ENCODE assay signal across 8 mouse cellular contexts in the genomic region with DNA sequence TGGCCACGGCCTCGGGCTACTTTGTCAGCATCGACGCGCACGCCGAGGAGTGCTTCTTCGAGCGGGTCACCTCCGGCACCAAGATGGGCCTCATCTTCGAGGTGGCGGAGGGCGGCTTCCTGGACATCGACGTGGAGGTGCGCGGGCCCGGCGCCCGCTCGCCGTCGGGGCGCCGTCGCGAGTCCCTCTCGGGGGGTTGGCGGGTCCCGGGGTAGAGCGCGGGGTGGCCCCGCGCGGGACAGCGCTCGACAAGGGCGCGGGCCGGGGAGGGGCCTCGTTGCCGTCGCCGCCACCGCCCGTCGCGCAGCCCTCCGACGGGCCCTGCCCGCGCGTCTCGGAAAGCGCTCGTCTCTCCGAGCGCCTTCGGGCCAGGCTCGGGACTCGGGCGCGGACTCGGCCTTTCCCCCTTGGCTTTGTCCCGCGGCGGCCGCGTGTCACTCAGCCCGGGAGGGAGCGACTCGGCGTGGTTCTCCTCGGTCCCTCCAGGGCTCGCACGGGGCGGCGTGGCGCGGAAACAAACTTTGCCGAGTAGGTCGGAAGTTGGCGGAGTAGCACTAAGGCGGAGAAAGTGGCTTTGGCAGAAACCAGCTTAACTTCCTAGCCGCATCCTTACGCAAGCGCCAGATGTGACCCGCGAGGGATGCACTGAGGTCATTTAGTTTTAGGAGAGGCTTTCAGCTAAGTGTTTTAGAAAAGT. TPM values are rescaled to one million over a fixed set of nuclear protein-coding genes. Genes with fewer than 3 reads are reported as not detected.
DNase-seq lines count a peak whose midpoint lies in the region; ATAC-seq lines count a peak whose summit lies in the region.

No protein-coding gene starts in this region.

- 0 out of 2 replicates have a peak, but pooled peaks cover 3% of the 10 kb centered on the region for H3K36me3 ChIP-seq in intestine, embryonic 16.5 days (ENCODE audit: control insufficient read depth, insufficient read depth, low read length)
- H3K36me3 ChIP-seq in liver, embryonic 16.5 days (ENCODE audit: control insufficient read depth, insufficient read depth) = peaks cover 28% of the 10 kb centered on the region
- H3K36me3 ChIP-seq in stomach, embryonic 16.5 days (ENCODE audit: control insufficient read depth, insufficient read depth, low read length) = peaks cover 11% of the 10 kb centered on the region; the same call in 1 of the 2 replicates

- no peaks in the 10 kb centered on the region for H3K27me3 ChIP-seq in intestine, embryonic 16.5 days (replicated peaks; ENCODE audit: control insufficient read depth, insufficient read depth, low read length)
- no peaks in the 10 kb centered on the region for H3K27me3 ChIP-seq in liver, embryonic 16.5 days (ENCODE audit: control insufficient read depth, insufficient read depth, low read depth, low read length)
- no peaks in the 10 kb centered on the region for H3K27me3 ChIP-seq in stomach, embryonic 16.5 days (ENCODE audit: control insufficient read depth, insufficient read depth, low read length)

- H3K4me2 ChIP-seq in intestine, embryonic 16.5 days (ENCODE audit: low read depth, low read length) = peak overlapping the region; percentile 84
- peak overlapping the region; percentile 64 for H3K4me2 ChIP-seq in liver, embryonic 16.5 days (ENCODE audit: low read depth, low read length)
- H3K4me2 ChIP-seq in stomach, embryonic 16.5 days (ENCODE audit: low read depth, low read length) = peak overlapping the region; percentile 83

- peak overlapping the region; percentile 86 for H3K27ac ChIP-seq in intestine, embryonic 16.5 days (ENCODE audit: low read length)
- H3K27ac ChIP-seq in liver, embryonic 16.5 days (ENCODE audit: low read length) = peak overlapping the region; percentile 91
- H3K27ac ChIP-seq in stomach, embryonic 16.5 days (ENCODE audit: low read length) = peak overlapping the region; percentile 93

- whole genome bisulfite sequencing in intestine, embryonic 16.5 days = under 1% methylated on average over 62 of the region's 89 CpGs
- under 1% methylated on average over 76 of the region's 89 CpGs for WGBS in liver, embryonic 16.5 days (ENCODE audit: insufficient replicate concordance)
- under 1% methylated on average over 79 of the region's 89 CpGs for WGBS in stomach, embryonic 16.5 days

- peak; percentile 61 for ATAC-seq in granulocyte monocyte progenitor cell, adult 5-6 weeks (replicated peaks; ENCODE audit: poor library complexity, severe bottlenecking)
- peak; percentile 77 for ATAC-seq in intestine, embryonic 16.5 days
- peak; percentile 85 for ATAC-seq in liver, embryonic 16.5 days (ENCODE audit: low read depth)
- peak; percentile 77 for ATAC-seq in stomach, embryonic 16.5 days (ENCODE audit: insufficient read depth, low FRiP score)

- H3K4me3 ChIP-seq in intestine, embryonic 16.5 days (ENCODE audit: low read length) = peak overlapping the region; percentile 94
- H3K4me3 ChIP-seq in liver, embryonic 16.5 days (ENCODE audit: low read depth, low read length) = peak overlapping the region; percentile 96
- H3K4me3 ChIP-seq in stomach, embryonic 16.5 days (replicated peaks; ENCODE audit: low read length) = peak overlapping the region; percentile 79

- peak; percentile 44 to 60 for DNase-seq in left cerebral cortex, postnatal 36 days (ENCODE audit: low spot score in 2 of 2)
- DNase-seq in left cerebral cortex, adult 8-10 months (ENCODE audit: low spot score in 2 of 2) = no peak
- peak; percentile 26 to 45 for DNase-seq in cerebellum, postnatal 36 days
- DNase-seq in neural tube, embryonic 10.5 days (ENCODE audit: extremely low spot score, low spot score) = peak; percentile 58

- H3K4me1 ChIP-seq in intestine, embryonic 16.5 days (ENCODE audit: control insufficient read depth, insufficient read depth, low read length) = peaks cover 16% of the 10 kb centered on the region
- H3K4me1 ChIP-seq in liver, embryonic 16.5 days (ENCODE audit: control insufficient read depth, low read depth, low read length) = peaks cover 21% of the 10 kb centered on the region
- H3K4me1 ChIP-seq in stomach, embryonic 16.5 days (ENCODE audit: control insufficient read depth, insufficient read depth, low read length) = peaks cover 24% of the 10 kb centered on the region

- no peaks in the 10 kb centered on the region for H3K9me3 ChIP-seq in intestine, embryonic 16.5 days (ENCODE audit: control insufficient read depth, low read length)
- H3K9me3 ChIP-seq in liver, embryonic 16.5 days (replicated peaks; ENCODE audit: control insufficient read depth, low read length) = no peaks in the 10 kb centered on the region
- H3K9me3 ChIP-seq in stomach, embryonic 16.5 days (replicated peaks; ENCODE audit: control insufficient read depth, low read length) = no peaks in the 10 kb centered on the region

- peak overlapping the region; percentile 94 for H3K9ac ChIP-seq in intestine, embryonic 16.5 days (ENCODE audit: low read depth, low read length)
- peak overlapping the region; percentile 91 for H3K9ac ChIP-seq in liver, embryonic 16.5 days (ENCODE audit: low read depth, low read length)
- peak overlapping the region; percentile 96 for H3K9ac ChIP-seq in stomach, embryonic 16.5 days (ENCODE audit: low read length)

- intact Hi-C loops in left cerebral cortex, postnatal 36 days (cut with DNase I) = no loop called here

RNA-seq across cellular contexts. Expression of gene Tmed2, which starts 0.6 kb away (rescaled TPM):
- 10 to 100 TPM; 97.9 to 98.5 TPM for total RNA-seq in left cerebral cortex, postnatal 36 days (2021)
- total RNA-seq in left cerebral cortex, adult 8-10 months (2022) = 100 to 1,000 TPM; 104 to 114 (median 110) TPM
- 512 and 560 TPM in 2 replicates for total RNA-seq in granulocyte monocyte progenitor cell, adult 5-6 weeks (2014; fragmentation: Nextera tagmentation)
- 584 and 1,053 TPM in 2 replicates for total RNA-seq in granulocyte monocyte progenitor cell, adult 5-6 weeks (2017)
- polyA plus RNA-seq in intestine, embryonic 16.5 days (2015; fragmentation: Nextera tagmentation; extraction: Ambion mirVana) = 635 and 649 TPM in 2 replicates
- 282 and 309 TPM in 2 replicates for polyA plus RNA-seq in liver, embryonic 16.5 days (2015; fragmentation: Nextera tagmentation; extraction: Ambion mirVana)
- 641 and 673 TPM in 2 replicates for polyA plus RNA-seq in stomach, embryonic 16.5 days (2015; fragmentation: Nextera tagmentation; extraction: Ambion mirVana)

RNA-seq across cellular contexts. Expression of gene Rilpl1, which starts 9.9 kb away (rescaled TPM):
- total RNA-seq in left cerebral cortex, postnatal 36 days (2021) = 10 to 100 TPM; 65.9 to 97.7 TPM
- 10 to 100 TPM; 51.6 to 69.0 (median 61.8) TPM for total RNA-seq in left cerebral cortex, adult 8-10 months (2022)
- total RNA-seq in granulocyte monocyte progenitor cell, adult 5-6 weeks (2014; fragmentation: Nextera tagmentation) = 1.3 TPM in 1 of 2 replicates, not detected in the other
- total RNA-seq in granulocyte monocyte progenitor cell, adult 5-6 weeks (2017) = not detected in 2 replicates
- polyA plus RNA-seq in intestine, embryonic 16.5 days (2015; fragmentation: Nextera tagmentation; extraction: Ambion mirVana) = 8.6 and 8.8 TPM in 2 replicates
- 1.4 and 1.6 TPM in 2 replicates for polyA plus RNA-seq in liver, embryonic 16.5 days (2015; fragmentation: Nextera tagmentation; extraction: Ambion mirVana)
- polyA plus RNA-seq in stomach, embryonic 16.5 days (2015; fragmentation: Nextera tagmentation; extraction: Ambion mirVana) = 8.9 and 11.0 TPM in 2 replicates

RNA-seq across cellular contexts. Expression of gene Ddx55, which starts 11.6 kb away (rescaled TPM):
- 10 to 100 TPM; 23.9 to 31.0 TPM for total RNA-seq in left cerebral cortex, postnatal 36 days (2021)
- total RNA-seq in left cerebral cortex, adult 8-10 months (2022) = 10 to 100 TPM; 24.9 to 28.0 (median 27.0) TPM
- 14.5 and 19.8 TPM in 2 replicates for total RNA-seq in granulocyte monocyte progenitor cell, adult 5-6 weeks (2014; fragmentation: Nextera tagmentation)
- 8.4 and 10.6 TPM in 2 replicates for total RNA-seq in granulocyte monocyte progenitor cell, adult 5-6 weeks (2017)
- polyA plus RNA-seq in intestine, embryonic 16.5 days (2015; fragmentation: Nextera tagmentation; extraction: Ambion mirVana) = 12.5 and 14.5 TPM in 2 replicates
- polyA plus RNA-seq in liver, embryonic 16.5 days (2015; fragmentation: Nextera tagmentation; extraction: Ambion mirVana) = 4.6 and 4.9 TPM in 2 replicates
- polyA plus RNA-seq in stomach, embryonic 16.5 days (2015; fragmentation: Nextera tagmentation; extraction: Ambion mirVana) = 12.5 and 15.1 TPM in 2 replicates

RNA-seq across cellular contexts. Expression of gene Eif2b1, which starts 37.9 kb away (rescaled TPM):
- 10 to 100 TPM; 37.6 to 37.9 TPM for total RNA-seq in left cerebral cortex, postnatal 36 days (2021)
- 10 to 100 TPM; 30.2 to 38.8 (median 32.8) TPM for total RNA-seq in left cerebral cortex, adult 8-10 months (2022)
- 49.6 and 52.0 TPM in 2 replicates for total RNA-seq in granulocyte monocyte progenitor cell, adult 5-6 weeks (2014; fragmentation: Nextera tagmentation)
- 39.5 and 50.9 TPM in 2 replicates for total RNA-seq in granulocyte monocyte progenitor cell, adult 5-6 weeks (2017)
- polyA plus RNA-seq in intestine, embryonic 16.5 days (2015; fragmentation: Nextera tagmentation; extraction: Ambion mirVana) = 85.5 and 86.6 TPM in 2 replicates
- polyA plus RNA-seq in liver, embryonic 16.5 days (2015; fragmentation: Nextera tagmentation; extraction: Ambion mirVana) = 33.0 and 34.3 TPM in 2 replicates
- polyA plus RNA-seq in stomach, embryonic 16.5 days (2015; fragmentation: Nextera tagmentation; extraction: Ambion mirVana) = 71.5 and 74.6 TPM in 2 replicates

RNA-seq across cellular contexts. Expression of gene Gtf2h3, which starts 37.9 kb away (rescaled TPM):
- 10 to 100 TPM; 26.7 to 32.8 TPM for total RNA-seq in left cerebral cortex, postnatal 36 days (2021)
- 10 to 100 TPM; 24.3 to 27.5 (median 25.7) TPM for total RNA-seq in left cerebral cortex, adult 8-10 months (2022)
- total RNA-seq in granulocyte monocyte progenitor cell, adult 5-6 weeks (2014; fragmentation: Nextera tagmentation) = 4.5 and 27.1 TPM in 2 replicates
- 14.7 and 21.5 TPM in 2 replicates for total RNA-seq in granulocyte monocyte progenitor cell, adult 5-6 weeks (2017)
- 51.2 and 52.2 TPM in 2 replicates for polyA plus RNA-seq in intestine, embryonic 16.5 days (2015; fragmentation: Nextera tagmentation; extraction: Ambion mirVana)
- 17.7 and 17.8 TPM in 2 replicates for polyA plus RNA-seq in liver, embryonic 16.5 days (2015; fragmentation: Nextera tagmentation; extraction: Ambion mirVana)
- 51.2 and 52.2 TPM in 2 replicates for polyA plus RNA-seq in stomach, embryonic 16.5 days (2015; fragmentation: Nextera tagmentation; extraction: Ambion mirVana)

Comparison
In these comparisons a context has a peak if more than half of its experiments do, and no peak if none do; other contexts are left out.
1. DNase-seq: peak in left cerebral cortex, postnatal 36 days (2 of 2), cerebellum, postnatal 36 days (2 of 2) and neural tube, embryonic 10.5 days (single experiment); none in left cerebral cortex, adult 8-10 months (0 of 2).
2. RNA of gene Tmed2, which starts 0.6 kb away (total RNA-seq): 512 to 1,053 TPM in granulocyte monocyte progenitor cell, adult 5-6 weeks; 104 to 114 TPM in left cerebral cortex, adult 8-10 months and 97.9 to 98.5 TPM in left cerebral cortex, postnatal 36 days; every median in the first group is over 4 times any median in the second.
3. RNA of gene Rilpl1, which starts 9.9 kb away (total RNA-seq): 65.9 to 97.7 TPM in left cerebral cortex, postnatal 36 days and 51.6 to 69.0 TPM in left cerebral cortex, adult 8-10 months; 1.3 TPM in granulocyte monocyte progenitor cell, adult 5-6 weeks; every median in the first group is over 10 times any median in the second.
4. Peak in every context shown above with its lines, with median percentiles within 50 percentile points of each other: ATAC-seq, H3K27ac ChIP-seq, H3K4me2 ChIP-seq, H3K4me3 ChIP-seq and H3K9ac ChIP-seq.